Mouse (Mus musculus): ENCODE data around the gene Aftph.
A peak's percentile ranks its signal among the peaks of the same experiment; 100 is the strongest.
"Not testable (repeated sequence)": the region's sequence is repeated elsewhere in the genome, so short reads cannot be mapped to it uniquely, and the experiment has no call there.

The Aftph gene

DNA sequence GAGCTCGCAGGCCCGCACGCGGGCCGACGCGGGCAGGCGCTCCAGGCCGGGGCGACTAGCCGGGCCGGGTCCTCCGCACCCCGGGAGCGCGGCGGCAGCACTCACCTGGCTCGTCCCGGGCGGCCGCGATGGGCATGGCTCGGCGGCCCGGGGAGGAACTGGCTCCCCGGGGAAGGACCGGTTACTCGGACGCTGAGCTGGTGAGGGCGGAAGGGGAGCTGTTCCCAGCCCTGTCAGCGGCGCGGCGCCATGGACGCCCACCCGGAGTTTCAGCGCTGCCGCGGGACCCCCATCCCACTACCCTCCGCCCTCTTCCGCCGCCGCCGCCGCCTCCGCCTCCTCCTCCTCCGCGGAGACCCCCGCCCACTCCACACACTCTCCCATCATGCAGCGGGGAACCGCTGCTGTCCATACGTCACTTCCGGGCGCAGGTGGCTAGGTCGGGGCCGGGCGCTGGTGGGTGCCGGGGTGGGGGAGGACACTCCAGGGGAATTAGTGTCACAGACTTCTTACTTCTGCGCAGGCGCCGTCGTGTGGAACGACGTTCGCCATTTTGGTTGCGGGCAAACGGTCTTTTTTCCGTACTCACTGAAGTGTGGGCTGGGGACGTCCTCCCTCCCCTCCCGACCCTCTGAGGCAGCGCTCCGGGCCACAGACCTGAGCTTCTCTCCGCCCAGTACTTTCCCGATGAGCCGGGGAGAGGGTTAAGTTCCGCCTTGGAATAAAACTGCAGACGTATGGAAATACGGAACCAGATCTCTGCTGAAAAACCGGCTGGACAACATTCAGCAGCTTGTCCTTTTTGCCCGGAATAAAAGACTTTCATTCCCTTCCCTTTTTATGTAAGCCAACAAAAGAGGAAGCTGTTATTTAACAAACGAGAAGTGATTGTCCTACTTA, at the start of gene Aftph:
Gene Aftph (minus strand): TSS at position 389 of the 900 bp plus-strand sequence.
- peak; percentile 99 for DNase-seq (ENCODE audit: low read depth, low spot score)

DNA sequence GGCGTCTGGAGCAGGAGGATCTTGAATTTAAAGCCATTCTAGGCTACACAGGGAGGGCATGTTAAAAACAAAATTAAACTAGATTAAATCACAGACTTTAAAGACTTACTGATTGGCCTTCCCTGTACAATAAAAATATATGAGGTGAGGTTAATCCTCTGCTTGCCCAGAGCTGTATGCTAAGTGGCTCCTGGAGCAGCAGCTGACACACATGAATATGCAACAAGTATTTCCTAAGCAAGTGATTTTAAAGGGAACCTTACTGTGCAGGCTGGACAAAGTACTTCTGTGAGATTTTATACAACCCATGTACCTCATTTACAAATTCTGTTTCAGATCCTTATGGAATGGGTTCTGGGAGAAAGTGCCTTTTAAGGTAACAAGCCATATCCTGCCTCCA, 47.6 kb upstream of the Aftph start:
- no peak for DNase-seq (ENCODE audit: low read depth, low spot score)

DNA sequence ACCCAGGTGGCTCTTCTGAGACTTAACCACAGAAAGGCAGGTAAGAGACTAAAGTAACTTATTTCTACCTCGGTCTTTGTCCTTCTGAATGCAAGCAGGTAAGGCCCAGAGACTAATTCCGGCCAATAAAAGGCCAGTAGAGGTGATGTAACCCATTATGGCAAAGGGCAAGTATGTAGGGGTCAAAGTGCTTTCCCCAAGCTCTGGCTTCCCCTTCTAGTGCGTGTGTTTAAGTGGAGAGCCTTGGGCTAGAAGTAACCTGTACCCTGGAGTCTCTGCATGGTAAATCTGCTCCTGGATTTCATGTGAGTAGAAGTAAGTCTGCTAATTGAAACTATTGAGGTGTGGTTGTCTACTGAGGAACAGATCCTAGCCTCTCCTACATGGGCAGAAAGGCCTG, 46.7 kb upstream of the Aftph start:
- no peak for DNase-seq (ENCODE audit: low read depth, low spot score)

DNA sequence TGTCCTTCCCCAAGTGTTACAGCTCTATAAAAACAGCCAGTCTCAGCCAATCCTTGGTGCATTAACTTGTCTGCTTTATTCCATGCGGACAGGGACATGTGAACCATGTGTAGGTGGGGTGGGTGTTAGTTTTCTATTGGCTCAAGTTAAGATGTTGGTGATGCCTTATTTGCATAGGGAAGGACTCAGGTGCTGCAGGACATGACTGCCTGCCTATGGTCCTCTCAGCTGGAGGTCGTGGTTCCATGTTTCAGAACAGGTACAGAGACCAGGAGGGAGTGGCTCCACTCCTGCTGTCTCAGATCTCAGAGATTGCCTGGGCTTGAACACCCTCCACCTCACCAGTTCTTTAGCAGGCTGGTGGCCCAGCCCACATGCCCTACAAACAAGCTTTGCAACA, 44.8 kb upstream of the Aftph start:
- DNase-seq (ENCODE audit: low read depth, low spot score): no peak

DNA sequence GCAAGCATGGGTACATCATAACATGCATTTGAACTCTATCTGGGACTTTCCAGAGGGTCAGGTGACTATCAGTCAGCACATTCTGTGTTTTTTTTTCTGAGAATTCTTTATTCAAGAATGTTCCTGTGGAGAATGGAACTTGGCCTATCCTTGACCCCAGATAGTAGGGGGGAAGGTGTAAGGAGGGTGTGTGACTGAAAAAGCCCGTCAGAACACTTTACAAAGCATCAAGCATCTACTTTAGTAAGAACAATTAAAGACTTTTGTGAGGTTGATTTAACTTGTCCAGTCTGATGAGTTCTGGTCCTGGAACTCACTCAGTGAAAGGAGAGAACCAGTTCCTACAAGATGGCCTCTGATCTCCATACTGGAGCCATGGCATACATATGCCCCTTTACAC, 43.8 kb upstream of the Aftph start:
- no peak for DNase-seq (ENCODE audit: low read depth, low spot score)

DNA sequence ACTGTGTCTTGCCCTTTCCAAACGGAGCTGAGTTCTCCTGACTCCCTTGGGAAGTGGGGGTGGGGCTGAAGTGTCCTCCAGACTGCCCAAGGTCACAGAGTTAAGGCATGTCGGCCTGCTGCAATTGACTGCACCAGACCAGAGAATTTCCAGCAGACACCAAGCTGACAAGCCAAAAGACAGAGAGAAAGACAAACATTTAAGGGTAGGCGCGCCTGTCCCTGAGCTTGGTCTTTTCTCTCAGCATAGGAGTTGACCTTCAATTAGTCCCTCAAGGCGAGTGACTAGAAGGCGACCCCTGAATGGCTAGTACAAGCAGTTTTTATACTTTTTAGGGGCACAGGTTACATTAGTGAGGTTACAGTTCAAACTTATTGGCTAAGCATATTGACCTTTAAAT, 43.4 kb upstream of the Aftph start:
- DNase-seq (ENCODE audit: low read depth, low spot score): no peak

DNA sequence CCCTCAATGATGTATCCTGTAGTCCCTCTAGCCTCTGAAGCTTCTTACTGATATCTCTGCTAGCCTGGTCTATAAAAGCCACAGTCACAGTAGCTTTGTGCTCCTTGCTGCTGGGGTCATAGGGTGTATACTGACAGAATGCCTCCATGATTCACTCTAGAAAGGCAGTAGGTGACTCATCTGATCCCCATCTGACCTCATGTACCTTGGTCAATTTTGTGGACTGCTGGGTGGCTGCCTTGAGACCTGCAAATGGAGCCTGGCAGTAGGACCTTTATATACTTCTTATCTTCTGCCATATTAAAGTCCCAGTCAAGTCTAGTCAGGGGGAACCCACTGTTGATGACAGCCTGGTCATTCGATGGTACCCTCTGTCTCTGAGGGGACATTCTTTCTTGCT, 42.1 kb upstream of the Aftph start:
- DNase-seq (ENCODE audit: low read depth, low spot score): no peak

DNA sequence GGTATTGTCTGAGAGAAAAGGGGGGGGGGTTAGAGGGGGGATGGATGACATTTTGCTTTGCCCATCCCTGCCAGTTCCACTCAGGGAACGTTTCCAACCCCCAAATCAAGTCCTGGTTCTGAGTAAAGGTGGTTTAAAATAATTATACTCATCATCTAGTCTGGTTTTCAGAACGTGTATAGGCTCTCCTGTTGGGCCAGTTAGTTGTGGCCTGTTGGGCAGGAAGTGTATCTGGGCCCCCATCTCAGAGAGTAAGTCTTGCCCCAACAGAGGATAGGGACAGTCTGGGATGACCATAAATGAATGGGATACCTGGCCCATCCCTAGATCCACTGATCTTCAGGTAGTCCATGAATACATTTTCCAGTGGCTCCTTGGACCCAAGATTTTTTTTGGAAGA, 41.2 kb upstream of the Aftph start:
- no peak for DNase-seq (ENCODE audit: low read depth, low spot score)

DNA sequence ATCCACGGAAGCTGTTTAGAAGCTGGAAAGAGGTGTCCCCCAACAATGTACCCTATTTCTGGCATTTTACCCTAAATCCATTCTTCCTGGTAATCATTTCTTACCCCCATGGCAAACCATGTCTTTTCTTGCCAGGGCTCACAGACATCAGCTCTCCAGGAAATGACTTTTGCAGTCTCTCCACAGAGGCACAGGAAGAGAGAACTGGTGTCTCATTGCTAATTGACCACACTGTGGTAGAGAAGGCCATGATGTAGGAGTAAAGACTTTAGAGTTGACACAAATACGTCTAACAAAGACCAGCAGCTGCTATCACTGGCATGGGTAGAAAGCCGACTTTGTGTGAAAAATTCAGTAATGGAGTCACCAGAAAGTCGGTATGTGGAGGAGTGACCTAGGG, 38.9 kb upstream of the Aftph start:
- no peak for DNase-seq (ENCODE audit: low read depth, low spot score)

DNA sequence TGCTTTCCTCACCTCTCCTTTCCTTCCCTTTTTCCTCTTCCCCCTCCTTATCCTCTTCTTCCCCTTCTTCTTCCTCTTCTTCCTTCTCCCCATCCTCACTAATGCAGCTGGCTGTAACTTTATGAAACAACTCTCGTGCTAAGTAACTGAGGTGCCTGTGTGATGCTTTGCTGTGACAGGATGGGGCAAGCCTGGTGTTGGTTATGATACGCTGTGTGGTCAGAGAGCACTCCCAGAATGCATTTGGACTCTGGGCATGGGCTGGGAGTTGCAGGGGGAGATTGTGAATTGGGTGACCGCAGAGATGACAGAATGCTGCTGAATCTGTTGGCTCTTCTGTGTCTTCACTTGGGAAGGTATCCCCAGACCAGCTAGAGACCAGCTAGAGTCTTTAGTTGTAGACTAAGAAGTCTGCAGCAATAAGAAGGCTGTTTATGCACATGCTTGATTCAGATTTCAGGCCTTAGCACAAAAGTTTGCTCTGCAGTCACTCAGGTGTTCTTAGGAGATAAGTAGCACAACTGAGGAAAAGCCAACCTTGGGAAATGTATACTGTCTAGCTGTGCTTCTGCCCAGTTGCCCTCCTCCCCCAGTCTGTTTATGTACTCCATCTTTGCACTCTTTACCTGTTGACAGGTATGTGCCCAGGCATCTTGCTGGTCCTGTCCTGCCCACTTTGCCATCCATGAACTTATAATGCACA, 37.6 kb upstream of the Aftph start:
- DNase-seq (ENCODE audit: low read depth, low spot score): no peak

DNA sequence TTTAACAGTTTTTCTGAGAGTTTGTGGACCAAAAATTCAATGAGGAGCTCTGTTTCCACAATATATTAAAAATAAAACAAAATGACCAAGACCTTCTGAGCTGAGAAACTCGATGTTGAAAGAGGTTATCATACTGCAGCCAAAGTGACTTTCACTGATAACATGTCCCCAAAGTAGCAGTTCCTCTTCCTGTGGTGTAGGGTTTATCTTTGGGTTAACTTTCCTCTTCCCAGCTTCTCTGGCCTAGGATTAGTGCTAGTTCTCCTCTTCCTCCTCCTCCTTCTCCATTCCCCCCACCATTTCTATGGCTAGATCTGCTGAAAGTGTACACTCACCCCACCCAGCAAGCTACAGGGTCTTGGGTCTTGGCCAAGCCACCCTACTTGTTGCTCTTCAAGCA, 36.9 kb upstream of the Aftph start:
- no peak for DNase-seq (ENCODE audit: low read depth, low spot score)

DNA sequence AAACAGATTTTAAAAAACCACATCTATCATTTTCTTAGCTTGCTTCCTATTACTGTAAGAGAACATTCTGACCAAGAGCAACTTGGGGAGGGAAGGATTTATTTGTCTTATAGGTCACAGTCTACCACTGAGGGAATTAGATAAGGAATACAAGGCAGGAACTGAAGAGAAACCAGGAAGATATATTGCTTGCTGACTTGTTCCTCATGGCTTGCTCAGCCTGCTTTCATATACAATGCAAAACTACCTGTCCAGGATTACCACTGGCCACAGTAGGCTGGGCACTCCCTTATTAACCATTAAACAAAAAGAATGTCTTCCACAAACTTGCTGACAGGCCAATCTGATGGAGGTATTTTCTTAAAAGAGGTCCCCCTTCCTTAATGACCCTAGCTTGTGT, 35.3 kb upstream of the Aftph start:
- no peak for DNase-seq (ENCODE audit: low read depth, low spot score)

DNA sequence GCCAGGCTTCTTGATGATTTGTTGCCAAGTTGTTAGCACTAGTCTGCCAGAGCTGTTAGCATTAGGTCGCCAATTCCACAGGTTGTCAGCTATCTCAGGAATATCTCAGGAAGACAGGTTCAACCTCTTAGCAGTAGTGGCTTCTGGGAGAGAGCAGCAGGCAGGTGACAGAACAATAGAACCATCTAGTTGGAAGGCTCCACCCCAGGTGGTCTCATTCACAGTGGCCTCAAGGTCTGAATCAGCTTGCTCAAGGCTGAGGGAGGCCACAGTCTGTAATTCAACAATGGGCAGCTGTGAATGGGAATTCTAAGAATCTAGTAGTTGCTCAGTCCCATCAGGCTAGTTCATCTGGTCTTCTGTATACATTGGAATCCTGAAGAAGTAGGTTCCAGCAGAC, 31.3 kb upstream of the Aftph start:
- no peak for DNase-seq (ENCODE audit: low read depth, low spot score)

DNA sequence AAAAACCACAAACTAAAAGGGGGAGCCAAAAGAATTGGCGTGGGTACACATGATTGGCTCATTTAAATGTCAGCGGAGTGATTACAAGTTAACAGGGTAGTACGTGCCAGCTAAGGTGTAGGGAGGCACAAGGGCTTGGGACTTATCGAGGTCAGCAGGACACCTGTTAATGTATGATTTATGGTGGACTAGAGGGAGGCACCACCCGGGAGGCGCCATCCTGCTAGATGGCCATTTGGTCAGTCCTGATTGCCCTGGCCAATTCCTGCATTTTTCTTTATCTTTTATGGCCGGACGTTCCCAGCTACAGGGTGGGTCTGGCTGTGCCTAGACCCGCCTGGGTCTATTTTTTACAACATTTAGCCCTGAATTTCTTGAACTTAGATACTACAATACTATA, 30.4 kb upstream of the Aftph start:
- DNase-seq (ENCODE audit: low read depth, low spot score): not testable (repeated sequence)

DNA sequence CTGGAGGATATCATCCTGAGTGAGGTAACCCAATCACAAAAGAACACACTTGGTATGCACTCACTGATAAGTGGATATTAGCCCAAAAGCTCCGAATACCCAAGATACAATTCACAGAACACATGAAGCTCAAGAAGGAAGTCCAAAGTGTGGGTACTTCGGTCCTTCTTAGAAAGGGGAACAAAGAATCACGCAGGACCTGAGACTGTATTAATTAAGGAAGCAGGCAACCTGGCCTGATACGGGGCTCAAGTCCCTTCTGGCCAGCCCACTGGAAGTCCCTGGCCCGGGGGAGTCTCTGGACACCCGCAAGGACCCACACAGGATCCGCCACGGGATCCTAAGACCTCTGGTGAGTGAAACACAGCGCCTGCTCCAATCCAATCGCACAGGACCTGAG, 20.6 kb upstream of the Aftph start:
- not testable (repeated sequence) for DNase-seq (ENCODE audit: low read depth, low spot score)

DNA sequence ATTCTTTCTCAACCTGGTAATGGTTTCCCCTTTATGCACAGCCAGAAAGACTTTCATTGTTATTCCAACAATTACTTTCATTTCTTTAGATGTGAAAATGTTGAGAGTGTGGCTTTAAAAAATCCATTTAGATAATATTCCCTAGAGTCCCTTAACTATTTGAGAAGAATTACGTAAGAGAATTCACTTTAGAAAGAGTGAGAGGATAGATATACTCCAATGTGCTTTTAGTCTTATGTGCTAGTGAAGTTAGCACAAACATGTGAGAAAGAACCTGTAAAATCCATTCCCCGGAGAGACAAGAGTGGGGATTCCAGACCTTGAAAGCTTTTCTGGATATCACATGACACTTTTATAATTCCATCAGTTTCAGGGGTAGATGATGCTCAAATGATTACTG, 9.2 kb upstream of the Aftph start:
- no peak for DNase-seq (ENCODE audit: low read depth, low spot score)

DNA sequence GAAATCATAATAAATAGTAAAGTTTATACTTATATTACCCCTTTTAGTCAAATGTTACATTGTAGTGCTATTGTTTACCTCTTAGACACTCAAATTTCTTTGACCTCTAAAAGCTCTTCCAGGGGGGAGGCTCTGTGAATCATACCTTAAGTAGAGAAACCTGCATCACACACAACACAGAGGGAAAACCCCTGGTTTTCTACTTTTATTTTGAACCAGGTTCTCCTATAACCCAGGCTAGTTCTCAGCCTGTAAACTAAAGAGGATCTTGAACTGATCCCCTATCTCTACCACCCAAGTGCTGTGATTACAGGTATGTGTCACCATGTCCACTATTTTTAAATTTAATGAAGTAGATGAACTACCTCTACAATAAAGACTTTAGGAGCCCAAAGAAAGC, 2.0 kb upstream of the Aftph start:
- DNase-seq (ENCODE audit: low read depth, low spot score): peak; percentile 32

DNA sequence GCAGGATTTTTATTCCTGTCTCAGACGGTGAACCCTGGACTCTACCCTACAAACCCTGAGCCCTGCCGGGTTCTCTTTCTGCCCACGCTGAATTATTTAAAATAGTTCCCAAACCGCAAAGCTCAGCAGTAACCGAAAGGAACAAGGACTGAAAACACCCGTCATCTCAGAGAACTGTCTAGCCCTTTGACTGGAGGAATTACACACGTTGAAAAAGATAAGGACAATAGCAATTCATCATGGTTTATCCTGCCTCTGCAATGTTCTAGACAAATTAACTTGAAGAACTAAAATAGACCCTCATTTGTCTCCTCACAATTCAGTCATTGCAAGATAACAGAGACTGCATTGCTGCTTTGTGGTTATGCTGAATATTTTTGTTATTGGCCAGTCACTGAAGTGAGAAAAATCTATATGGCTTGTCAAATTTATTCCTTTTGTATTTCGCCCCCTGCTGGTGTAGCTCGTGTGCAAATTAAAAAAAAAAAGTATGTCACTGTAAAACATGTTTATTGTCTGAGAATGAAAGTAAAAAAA, 1.0 kb upstream of the Aftph start:
- DNase-seq (ENCODE audit: low read depth, low spot score): peak; percentile 88

DNA sequence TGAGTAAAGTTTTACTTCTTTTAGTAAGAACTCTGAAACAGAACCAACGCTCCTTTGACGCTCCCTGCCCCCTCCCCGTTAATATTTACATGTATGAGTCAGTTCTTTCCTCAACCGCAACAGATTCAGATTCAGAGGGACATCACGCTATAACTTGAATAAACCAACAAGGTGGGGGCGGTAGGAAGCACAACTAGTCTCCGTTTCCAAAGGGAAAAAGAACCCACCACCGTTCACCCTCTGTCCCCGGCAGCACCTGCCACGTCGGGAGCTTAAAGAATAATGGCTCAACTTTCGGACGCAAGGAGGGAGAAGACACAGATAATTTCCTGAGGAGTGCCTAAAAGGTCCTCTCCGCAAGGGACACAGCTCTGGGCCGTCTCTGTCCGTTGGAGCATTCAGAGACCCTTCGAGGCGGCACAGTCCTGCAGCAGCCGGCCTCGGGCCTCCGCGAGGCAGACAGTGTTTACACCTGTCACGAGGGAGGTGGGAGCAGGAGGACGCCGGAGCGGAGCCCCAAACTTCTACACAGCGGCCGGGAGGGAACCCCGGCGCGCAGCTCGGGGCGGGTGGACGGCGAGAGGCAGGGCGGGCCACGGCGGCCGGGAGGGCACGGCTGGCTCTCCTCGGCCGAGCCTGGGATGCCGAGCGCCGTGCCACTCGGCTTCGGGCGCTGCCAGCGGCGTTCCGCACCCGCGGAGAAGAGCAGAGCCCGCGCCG, 748 bp downstream of the Aftph start:
- DNase-seq (ENCODE audit: low read depth, low spot score): peak; percentile 70

DNA sequence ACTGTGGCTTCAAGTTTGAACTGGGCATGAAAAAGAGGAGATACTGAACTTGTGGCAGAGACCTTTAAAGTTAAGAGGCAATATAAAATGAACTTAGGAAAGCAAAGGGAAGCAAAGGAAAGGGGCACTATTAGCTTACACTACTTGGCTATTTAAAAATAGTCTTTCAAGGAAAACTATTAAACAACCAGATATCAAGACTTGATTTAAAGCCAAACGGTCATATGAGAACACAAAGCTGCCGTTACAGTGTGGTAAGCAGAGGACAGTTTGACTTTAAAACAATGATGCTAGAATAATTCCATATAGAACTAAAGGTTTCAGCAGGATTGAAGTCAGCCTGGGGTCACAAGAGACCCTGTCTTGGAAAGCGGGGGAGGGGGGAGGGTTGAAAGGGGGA, 7.3 kb downstream of the Aftph start:
- DNase-seq (ENCODE audit: low read depth, low spot score): no peak

DNA sequence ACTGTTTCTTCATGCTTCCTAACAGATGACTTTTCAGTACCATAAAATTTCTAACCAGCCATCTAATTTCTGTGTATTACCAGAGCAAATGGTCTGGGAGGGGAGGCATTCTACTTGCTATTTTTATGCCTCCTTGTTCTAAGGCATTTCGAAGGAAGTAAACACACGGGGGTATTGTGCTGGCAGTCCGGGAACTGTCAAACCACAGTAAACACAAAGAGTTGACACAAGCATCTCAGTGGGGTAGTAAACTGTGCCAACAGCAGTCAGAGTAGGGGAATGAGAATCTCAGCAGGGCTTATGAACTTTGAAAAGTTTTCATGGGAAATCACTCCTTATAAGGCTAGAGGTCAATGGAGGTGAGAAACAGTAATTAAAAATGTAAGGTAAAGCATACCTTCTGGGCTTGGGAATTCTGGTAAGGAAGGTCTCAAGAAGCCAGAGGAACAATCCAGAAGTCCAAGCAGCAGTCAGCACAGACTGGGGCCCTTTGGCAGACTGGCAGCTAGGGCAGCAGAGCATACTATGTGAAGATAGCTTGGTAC, 7.8 kb downstream of the Aftph start:
- no peak for DNase-seq (ENCODE audit: low read depth, low spot score)

DNA sequence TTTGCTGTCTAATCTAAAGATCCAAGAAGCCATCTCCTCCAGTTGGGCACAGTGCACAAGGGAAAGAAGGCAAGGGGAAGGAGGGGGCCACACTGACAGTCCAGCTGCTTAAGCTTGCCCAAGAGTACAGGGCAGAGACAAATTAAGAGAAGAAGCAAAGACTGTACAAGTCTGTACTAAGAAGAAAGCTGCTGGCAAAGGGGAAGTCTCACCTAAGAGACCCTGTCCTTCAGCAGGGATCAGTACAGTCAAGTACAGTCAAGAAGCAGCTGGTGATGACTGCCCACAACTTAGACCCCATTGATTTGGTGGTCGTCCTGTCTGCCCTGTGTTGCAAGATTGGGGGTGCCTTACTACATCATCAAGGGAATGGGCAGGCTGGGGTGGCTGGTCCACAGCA, 12.0 kb downstream of the Aftph start:
- DNase-seq (ENCODE audit: low read depth, low spot score): no peak
